Mouse (Mus musculus) myocyte (in vitro differentiated cells): Measurements from ENCODE around the gene Ptcra. TPM values are rescaled to one million over a fixed set of nuclear protein-coding genes. Genes with fewer than 3 reads are reported as not detected.

ENCODE experiments used
- H3K27me3 ChIP-seq: one replicate; pipeline ENCODE4 v1.6.1; 2011; ENCODE audit not compliant: control insufficient read depth, insufficient read depth, insufficient read length
- H3K36me3 ChIP-seq: one replicate; pipeline ENCODE4 v1.6.1; 2011; ENCODE audit not compliant: control insufficient read depth, insufficient read depth
- H3K4me2 ChIP-seq: one replicate; pipeline ENCODE4 v1.6.1; 2011; ENCODE audit warnings: low read depth, control low read depth
- H3K4me3 ChIP-seq: one replicate; pipeline ENCODE4 v1.5.1; 2011; ENCODE audit warnings: mild to moderate bottlenecking, control low read depth, moderate library complexity
- H3K79me2 ChIP-seq: one replicate; pipeline ENCODE4 v1.6.1; 2011; ENCODE audit not compliant: control insufficient read depth, insufficient read depth
- H3ac ChIP-seq: one replicate; pipeline ENCODE4 v1.6.1; 2011; ENCODE audit not compliant: control insufficient read depth, insufficient read length
- CEBPB ChIP-seq: IDR thresholded peaks from 2 replicates; pipeline ENCODE4 v1.6.1; 2011; ENCODE audit warnings: mild to moderate bottlenecking, moderate library complexity; ENCODE audit not compliant: poor library complexity, insufficient read depth, severe bottlenecking
- E2F4 ChIP-seq: IDR thresholded peaks from one replicate; pipeline ENCODE4 v1.6.1; 2011; ENCODE audit warnings: mild to moderate bottlenecking, control low read depth, moderate library complexity; ENCODE audit not compliant: insufficient read depth
- MAX ChIP-seq: IDR thresholded peaks from one replicate; pipeline ENCODE4 v1.6.1; 2011; ENCODE audit warnings: low read depth, mild to moderate bottlenecking, control low read depth
- MYOD1 ChIP-seq, 3 experiments: IDR thresholded peaks; one replicate each; pipeline ENCODE4 v1.6.1; 2011; ENCODE audit warnings: control low read depth in 2 of 3, low read depth in 2 of 3, mild to moderate bottlenecking in 2 of 3, moderate library complexity in 1 of 3; ENCODE audit not compliant: insufficient read length in 2 of 3, control insufficient read depth in 1 of 3
- MYOG ChIP-seq, 3 experiments: IDR thresholded peaks; one replicate each; pipeline ENCODE4 v1.6.1; 2011; ENCODE audit warnings: control low read depth in 2 of 3, low read depth in 2 of 3, mild to moderate bottlenecking in 2 of 3; ENCODE audit not compliant: insufficient read length in 2 of 3, control insufficient read depth in 1 of 3, insufficient read depth in 1 of 3
- POLR2A ChIP-seq: IDR thresholded peaks from one replicate; pipeline ENCODE4 v1.6.1; 2011; ENCODE audit warnings: low read depth, mild to moderate bottlenecking, control low read depth, moderate library complexity; ENCODE audit not compliant: insufficient read length
- POLR2AphosphoS2 ChIP-seq: IDR thresholded peaks from one replicate; pipeline ENCODE4 v1.6.1; 2011; ENCODE audit warnings: low read depth, control low read depth; ENCODE audit not compliant: insufficient read length
- REST ChIP-seq: IDR thresholded peaks from one replicate; pipeline ENCODE4 v1.6.1; 2011; ENCODE audit warnings: mild to moderate bottlenecking, control low read depth, moderate library complexity; ENCODE audit not compliant: insufficient read depth, insufficient read length
- SRF ChIP-seq: IDR thresholded peaks from one replicate; pipeline ENCODE4 v1.6.1; 2011; ENCODE audit warnings: low read depth; ENCODE audit not compliant: control insufficient read depth, insufficient read length
- TCF12 ChIP-seq: IDR thresholded peaks from one replicate; pipeline ENCODE4 v1.6.1; 2011; ENCODE audit warnings: mild to moderate bottlenecking, control low read depth; ENCODE audit not compliant: poor library complexity, insufficient read depth, severe bottlenecking
- TCF3 ChIP-seq: IDR thresholded peaks from one replicate; pipeline ENCODE4 v1.6.1; 2011; ENCODE audit warnings: low read depth, control low read depth; ENCODE audit not compliant: insufficient read length
- USF1 ChIP-seq: IDR thresholded peaks from one replicate; pipeline ENCODE4 v1.6.1; 2011; ENCODE audit warnings: low read depth, mild to moderate bottlenecking, control low read depth, moderate library complexity
- polyA plus RNA-seq: library from polyadenylated mRNA; unstranded; fragments of >200 nt; fragmentation: generic; extraction: Trizol; gene quantifications from one replicate; pipeline ENCODE4 v1.2.1, GENCODE M21; 2012; ENCODE audit warnings: missing spikeins

The Ptcra gene
- polyA plus RNA-seq, 1 experiment = 0.06 TPM

DNA sequence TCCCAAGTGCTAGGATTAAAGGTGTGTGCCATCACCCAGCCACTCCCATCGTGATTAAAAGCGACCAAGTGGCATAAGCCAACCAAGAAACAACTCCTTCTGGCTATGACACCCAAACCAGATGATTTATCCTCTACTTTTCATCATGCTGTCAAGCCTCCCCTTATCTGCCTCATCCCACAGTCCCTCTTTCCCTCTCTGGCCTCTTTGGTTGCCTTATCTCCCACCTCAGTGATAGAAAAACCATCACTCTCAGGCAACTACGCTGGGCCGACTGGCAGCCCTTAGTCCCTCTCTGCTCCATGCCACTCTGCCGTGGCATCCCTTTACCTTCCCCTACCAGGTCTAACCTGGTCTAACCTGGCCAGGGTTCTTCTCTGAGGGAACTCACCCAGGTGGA lies 23.4 kb upstream of the Ptcra start:
- Histone ChIP-seq H3K4me3 (no peak overlapping the region), H3K4me2 (no peak overlapping the region), H3K27me3 (no peaks in the 10 kb centered on the region), H3K79me2 (peaks cover 5% of the 10 kb centered on the region), H3ac (no peak overlapping the region), H3K36me3 (no peaks in the 10 kb centered on the region)
- TF ChIP-seq USF1 (no peak), REST (no peak), CEBPB (no peak), MYOG (IDR thresholded peaks at IDR 0.05; ENCODE audit: control insufficient read depth in 1 of 3, insufficient read depth in 1 of 3, insufficient read length in 2 of 3, low read depth in 2 of 3) (no peak), E2F4 (no peak), TCF3 (no peak), MAX (no peak), MYOD1 (IDR thresholded peaks at IDR 0.05; ENCODE audit: control insufficient read depth in 1 of 3, insufficient read length in 2 of 3, low read depth in 2 of 3) (no peak)

DNA sequence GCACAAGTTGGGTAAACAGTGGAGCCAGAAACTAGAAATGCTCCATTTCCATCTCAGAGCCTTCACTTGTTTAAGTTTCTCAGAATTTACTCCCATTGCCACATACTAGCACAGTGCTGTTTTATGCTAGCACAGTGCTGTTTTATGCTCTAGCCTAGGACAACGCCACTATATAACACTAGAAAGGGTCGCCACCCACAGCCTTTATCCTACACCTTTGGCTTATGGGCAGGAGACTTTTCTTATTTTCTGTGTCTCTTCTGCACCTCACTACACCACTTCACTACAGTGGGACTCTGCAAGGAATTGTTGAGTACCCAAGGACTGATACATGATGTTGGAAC lies 19.7 kb upstream of the Ptcra start:
- H3ac ChIP-seq = peak overlapping the region; percentile 53
- TF ChIP-seq TCF12 (no peak), REST (no peak), MAX (no peak), MYOG (IDR thresholded peaks at IDR 0.05; ENCODE audit: control insufficient read depth in 1 of 3, insufficient read depth in 1 of 3, insufficient read length in 2 of 3, low read depth in 2 of 3) (no peak), SRF (no peak), CEBPB (no peak), POLR2AphosphoS2 (no peak), MYOD1 (IDR thresholded peaks at IDR 0.05; ENCODE audit: control insufficient read depth in 1 of 3, insufficient read length in 2 of 3, low read depth in 2 of 3) (no peak), USF1 (no peak), TCF3 (no peak), E2F4 (no peak), POLR2A (no peak)
- peaks cover 37% of the 10 kb centered on the region for H3K79me2 ChIP-seq
- peaks cover 29% of the 10 kb centered on the region for H3K36me3 ChIP-seq
- H3K4me2 ChIP-seq = peak overlapping the region; percentile 67
- peak overlapping the region; percentile 76 for H3K4me3 ChIP-seq
- H3K27me3 ChIP-seq = no peaks in the 10 kb centered on the region

DNA sequence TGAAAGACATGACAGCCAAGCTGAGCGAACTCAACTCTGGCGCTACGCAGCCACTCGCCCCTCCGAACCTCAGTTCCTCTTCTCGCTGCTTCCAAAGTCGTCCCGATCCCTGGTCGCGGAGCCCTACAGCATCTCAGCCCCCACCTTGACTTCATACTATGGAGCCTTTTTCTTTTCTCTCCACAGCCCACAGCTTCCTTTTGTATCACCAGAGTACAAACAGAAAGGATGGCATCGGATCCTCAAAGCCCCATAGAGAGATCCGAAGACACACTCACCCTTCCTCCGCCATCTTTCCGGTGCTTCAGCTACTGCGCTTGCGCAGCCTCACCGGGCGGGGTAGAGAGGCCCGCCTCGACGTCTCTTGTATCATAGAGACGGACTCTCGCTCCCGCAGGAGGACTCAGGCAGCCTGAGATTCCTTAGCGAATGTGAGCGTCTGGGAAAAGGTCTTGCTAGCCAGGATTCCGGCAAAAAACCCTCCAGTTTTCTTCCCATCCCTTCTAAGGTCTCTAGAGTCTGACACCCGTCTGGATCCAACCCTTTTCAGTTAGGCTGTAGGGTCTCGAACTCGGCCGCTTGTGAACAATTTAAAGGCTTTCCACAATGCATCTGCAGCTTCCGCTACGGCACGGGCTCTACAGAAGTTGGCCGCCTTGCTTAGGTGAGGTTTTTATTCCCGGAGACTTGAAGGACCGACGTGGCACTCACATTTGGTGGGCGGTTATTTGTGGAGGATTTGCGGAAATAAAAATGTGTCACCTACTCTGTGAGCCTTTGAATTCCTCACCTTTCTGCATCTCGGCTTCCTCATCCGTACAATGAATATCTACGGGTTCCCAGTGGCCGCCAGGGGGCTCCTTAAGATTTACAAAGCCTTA lies 19.1 kb upstream of the Ptcra start, which contains the start of gene Rpl7l1:
Rpl7l1 (minus strand) TSS at position 332 of the 881 bp plus-strand sequence.
- peak within 1 kb of the TSS; percentile 76 for H3K4me3 ChIP-seq
- TF ChIP-seq POLR2A (peak; percentile 82), SRF (no peak), POLR2AphosphoS2 (peak; percentile 84)
- peak within 1 kb of the TSS; percentile 53 for H3ac ChIP-seq
- peak within 1 kb of the TSS; percentile 93 for H3K4me2 ChIP-seq
- H3K36me3 ChIP-seq = peaks cover 32% of the 10 kb centered on the region
- H3K27me3 ChIP-seq = no peaks in the 10 kb centered on the region
- H3K79me2 ChIP-seq = peaks cover 37% of the 10 kb centered on the region

DNA sequence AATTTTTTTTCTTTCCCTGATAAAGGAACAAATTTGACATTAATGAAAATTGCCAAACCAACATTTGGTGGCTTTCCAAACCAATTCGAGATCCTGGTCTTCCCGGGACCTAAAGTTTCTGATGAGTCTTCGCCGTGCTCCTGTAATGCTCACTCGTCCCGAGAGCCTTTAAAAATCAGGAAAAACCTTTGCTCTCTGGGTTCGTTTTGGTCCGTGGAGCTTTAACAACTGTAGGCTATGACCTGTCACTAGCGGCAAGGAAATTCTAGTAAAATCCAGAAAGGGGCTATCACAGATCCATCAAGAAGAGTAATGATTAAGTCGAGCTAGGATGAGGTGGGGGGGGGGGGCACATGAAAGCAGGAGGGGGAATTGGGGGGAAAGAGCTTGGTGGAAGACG lies 18.4 kb upstream of the Ptcra start:
- TF ChIP-seq POLR2A (no peak), REST (no peak), CEBPB (no peak), MYOD1 (IDR thresholded peaks at IDR 0.05; ENCODE audit: control insufficient read depth in 1 of 3, insufficient read length in 2 of 3, low read depth in 2 of 3) (no peak), MAX (no peak)
- no peaks in the 10 kb centered on the region for H3K27me3 ChIP-seq

DNA sequence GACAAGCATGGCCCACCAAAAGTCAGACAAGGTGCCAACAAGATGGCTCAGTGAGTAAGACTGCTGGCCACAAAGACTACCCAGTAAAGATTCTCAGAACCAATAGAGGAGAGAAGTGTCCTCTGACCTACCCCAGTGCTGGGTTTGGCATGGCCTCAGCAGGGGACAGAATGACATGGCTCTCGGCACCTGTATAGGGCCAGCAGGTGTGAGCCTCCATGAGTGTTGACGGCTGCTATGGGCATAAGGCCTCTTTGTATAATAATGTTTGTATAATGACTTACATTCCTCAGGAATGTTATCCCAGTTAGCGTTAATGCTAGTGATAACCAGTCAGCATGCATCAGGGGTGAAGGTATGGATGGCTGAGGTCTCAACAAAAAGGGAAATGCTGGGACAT lies 12.6 kb upstream of the Ptcra start:
- H3K79me2 ChIP-seq = peaks cover 23% of the 10 kb centered on the region
- H3K4me2 ChIP-seq = no peak overlapping the region
- peaks cover 52% of the 10 kb centered on the region for H3K36me3 ChIP-seq
- TF ChIP-seq MAX (no peak), CEBPB (no peak)
- no peak overlapping the region for H3K4me3 ChIP-seq
- H3K27me3 ChIP-seq = no peaks in the 10 kb centered on the region
- H3ac ChIP-seq = no peak overlapping the region

More for the DNA sequence above, 18.4 kb upstream of the Ptcra start:
- H3ac ChIP-seq = peak overlapping the region; percentile 53
- H3K79me2 ChIP-seq = peaks cover 37% of the 10 kb centered on the region
- H3K36me3 ChIP-seq = peaks cover 38% of the 10 kb centered on the region
- peak overlapping the region; percentile 76 for H3K4me3 ChIP-seq
- peak overlapping the region; percentile 93 for H3K4me2 ChIP-seq

DNA sequence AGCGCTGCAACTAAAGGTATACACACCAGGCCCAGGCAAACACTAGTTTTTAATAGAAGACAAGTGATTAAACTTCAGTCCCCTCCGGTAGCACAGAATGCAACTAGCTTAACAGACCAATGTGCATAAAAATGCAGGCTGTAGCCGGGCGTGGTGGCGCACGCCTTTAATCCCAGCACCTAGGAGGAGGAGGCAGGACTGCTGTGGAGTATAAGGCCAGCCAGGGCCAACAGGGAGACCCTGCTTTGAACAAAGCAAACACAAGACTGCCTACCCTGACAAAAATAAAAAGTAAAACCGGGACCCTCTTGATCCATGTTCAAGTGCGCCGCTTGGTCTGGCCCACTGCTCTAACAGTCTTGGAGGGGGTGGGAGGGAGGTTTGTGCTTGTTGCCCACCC lies 11.6 kb upstream of the Ptcra start:
- H3K4me3 ChIP-seq = no peak overlapping the region
- no peak overlapping the region for H3K4me2 ChIP-seq
- peaks cover 42% of the 10 kb centered on the region for H3K36me3 ChIP-seq
- H3ac ChIP-seq = no peak overlapping the region
- H3K27me3 ChIP-seq = no peaks in the 10 kb centered on the region
- H3K79me2 ChIP-seq = peaks cover 13% of the 10 kb centered on the region
- no peak for TF ChIP-seq TCF12
- no peak for TF ChIP-seq POLR2A
